Comparison of ENCODE assay signal across 12 mouse cellular contexts in genomic region chr9:83564934-83565652, GRCm38 (mm10). TPM values are rescaled to one million over a fixed set of nuclear protein-coding genes. Genes with fewer than 3 reads are reported as not detected.
DNase-seq lines count a peak whose midpoint lies in the region; ATAC-seq and TF ChIP-seq lines count a peak whose summit lies in the region.
"Had no signal": no experiment of that assay in that cellular context is flagged by ENCODE, and none has a peak within 500 bp of the region (broad histone marks: within the 10 kb centered on the region; RNA-seq: fewer than 3 reads in every experiment).

No protein-coding gene starts in this region.

- no peaks in the 10 kb centered on the region for H3K9me3 ChIP-seq in heart, embryonic 10.5 days
- H3K9me3 ChIP-seq in lung, embryonic 14.5 days (ENCODE audit: low read depth, low read length): no peaks in the 10 kb centered on the region
- no peaks in the 10 kb centered on the region for H3K9me3 ChIP-seq in hindbrain, postnatal 0 days (ENCODE audit: low read length)
- H3K9me3 ChIP-seq: stomach, embryonic 15.5 days had no signal

- no peak overlapping the region for H3K9ac ChIP-seq in heart, adult 2 months (ENCODE audit: low read depth, low read length)
- H3K9ac ChIP-seq in lung, embryonic 14.5 days: no peak overlapping the region
- H3K9ac ChIP-seq in hindbrain, postnatal 0 days (replicated peaks; ENCODE audit: low read length): no peak overlapping the region
- H3K9ac ChIP-seq: stomach, embryonic 15.5 days had no signal

- intact Hi-C loops in heart, adult 2 months (cut with DNase I): loop anchor here (5.0 kb wide), 1 partner anchor 118 kb away; no protein-coding TSS in a partner anchor

- H3K27me3 ChIP-seq in heart, adult 2 months (ENCODE audit: control insufficient read depth, insufficient read depth, low read length): no peaks in the 10 kb centered on the region
- no peaks in the 10 kb centered on the region; the same call in 1 of the 2 replicates for H3K27me3 ChIP-seq in heart, embryonic 10.5 days (ENCODE audit: insufficient read depth, poor library complexity, severe bottlenecking)
- no peaks in the 10 kb centered on the region for H3K27me3 ChIP-seq in lung, embryonic 14.5 days (ENCODE audit: insufficient read depth, low read length)
- no peaks in the 10 kb centered on the region for H3K27me3 ChIP-seq in hindbrain, postnatal 0 days (ENCODE audit: insufficient read depth, low read length)
- H3K27me3 ChIP-seq: stomach, embryonic 15.5 days had no signal

- H3K4me2 ChIP-seq in lung, embryonic 14.5 days: no peak overlapping the region
- no peak overlapping the region for H3K4me2 ChIP-seq in hindbrain, postnatal 0 days (ENCODE audit: low read depth, low read length)
- H3K4me2 ChIP-seq: liver, embryonic 11.5 days had no signal

- H3K36me3 ChIP-seq in heart, adult 2 months (ENCODE audit: control insufficient read depth, insufficient read depth, low read length): no peaks in the 10 kb centered on the region
- no peaks in the 10 kb centered on the region for H3K36me3 ChIP-seq in heart, embryonic 10.5 days
- H3K36me3 ChIP-seq in lung, embryonic 14.5 days (ENCODE audit: insufficient read depth): no peaks in the 10 kb centered on the region
- no peaks in the 10 kb centered on the region for H3K36me3 ChIP-seq in hindbrain, postnatal 0 days (ENCODE audit: insufficient read depth, low read length)
- H3K36me3 ChIP-seq: stomach, embryonic 15.5 days had no signal

- no peak overlapping the region for H3K4me3 ChIP-seq in heart, adult 2 months
- H3K4me3 ChIP-seq in heart, embryonic 10.5 days: no peak overlapping the region
- H3K4me3 ChIP-seq in lung, embryonic 14.5 days (ENCODE audit: low read depth, low read length): no peak overlapping the region
- no peak overlapping the region for H3K4me3 ChIP-seq in brown adipose tissue, adult 24 weeks (ENCODE audit: insufficient read depth, low read depth, low read length)
- no peak overlapping the region for H3K4me3 ChIP-seq in hindbrain, postnatal 0 days (ENCODE audit: low read length)
- H3K4me3 ChIP-seq: stomach, embryonic 15.5 days had no signal

- no peak for ATAC-seq in lung, embryonic 14.5 days (ENCODE audit: insufficient read depth)
- ATAC-seq in hindbrain, postnatal 0 days: peak; percentile 21; the same call in 1 of the 2 replicates

- no peak for DNase-seq in heart, adult 2 months
- DNase-seq in heart, embryonic 10.5 days (ENCODE audit: low spot score): no peak
- no peak for DNase-seq in lung, embryonic 14.5 days
- DNase-seq in lung, postnatal 10 days: no peak
- no peak for DNase-seq in hindbrain, postnatal 0 days (ENCODE audit: low spot score)
- no peak for DNase-seq in ovary, postnatal 36 days (ENCODE audit: low spot score)
- DNase-seq in adrenal gland, postnatal 4 days (ENCODE audit: low spot score in 2 of 2): no peak
- DNase-seq: cerebellum, adult 9-10 months; thymus, postnatal 25 days had no signal

- 54% methylated on average over 13 of the region's 13 CpGs for WGBS in heart, adult 2 months
- WGBS in heart, embryonic 10.5 days: 56% methylated on average over 13 of the region's 13 CpGs
- WGBS in lung, embryonic 14.5 days: 54% methylated on average over 13 of the region's 13 CpGs
- WGBS in hindbrain, postnatal 0 days: 72% methylated on average over 13 of the region's 13 CpGs

- H3K4me1 ChIP-seq in heart, adult 2 months (ENCODE audit: control insufficient read depth, insufficient read depth, low read length): peaks cover 15% of the 10 kb centered on the region
- peaks cover 63% of the 10 kb centered on the region for H3K4me1 ChIP-seq in heart, embryonic 10.5 days
- peaks cover 26% of the 10 kb centered on the region for H3K4me1 ChIP-seq in lung, embryonic 14.5 days (ENCODE audit: insufficient read depth)
- peaks cover 16% of the 10 kb centered on the region; the same call in 1 of the 2 replicates for H3K4me1 ChIP-seq in brown adipose tissue, adult 24 weeks (ENCODE audit: control insufficient read depth, insufficient read depth, insufficient read length, low read length)
- H3K4me1 ChIP-seq in hindbrain, postnatal 0 days (ENCODE audit: insufficient read depth, low read length): no peaks in the 10 kb centered on the region

- H3K27ac ChIP-seq in heart, adult 2 months: no peak overlapping the region; the same call in 1 of the 2 replicates
- H3K27ac ChIP-seq in heart, embryonic 10.5 days: no peak overlapping the region
- peak overlapping the region; percentile 34; the same call in 1 of the 2 replicates for H3K27ac ChIP-seq in lung, embryonic 14.5 days (ENCODE audit: low read depth)
- H3K27ac ChIP-seq in brown adipose tissue, adult 24 weeks (replicated peaks; ENCODE audit: low read depth, low read length): 0 out of 2 replicates have a peak overlapping the region, but pooled peaks have one; percentile 57
- no peak overlapping the region for H3K27ac ChIP-seq in hindbrain, postnatal 0 days
- H3K27ac ChIP-seq: stomach, embryonic 15.5 days had no signal

- no peak for TF ChIP-seq CTCF in heart, adult 2 months (IDR thresholded peaks at IDR 0.05)
- no peak for TF ChIP-seq CTCF in lung, embryonic 14.5 days (IDR thresholded peaks at IDR 0.05; ENCODE audit: low read depth)
- TF ChIP-seq CTCF in hindbrain, postnatal 0 days (IDR thresholded peaks at IDR 0.05; ENCODE audit: low read depth): no peak

- no peak for TF ChIP-seq POLR2A in heart, adult 2 months (IDR thresholded peaks at IDR 0.05; ENCODE audit: insufficient read depth, low read depth, low read length)

- TF ChIP-seq EP300 in heart, adult 2 months (IDR thresholded peaks at IDR 0.05; ENCODE audit: insufficient read depth, low read depth, low read length): 0 out of 2 replicates have a peak, but pooled peaks have one; percentile 17

- H3K79me2 ChIP-seq in heart, adult 2 months (replicated peaks; ENCODE audit: control insufficient read depth, insufficient read depth, low read length): no peaks in the 10 kb centered on the region

RNA-seq across cellular contexts. Expression of gene Sh3bgrl2, which starts 17.0 kb away (rescaled TPM):
- total RNA-seq in heart, adult 2 months (2021): 10 to 100 TPM in 1 of 2 experiments, 1 to 10 TPM in 1; 3.7 to 10.1 TPM
- 2.6 and 4.8 TPM in 2 replicates for polyA plus RNA-seq in heart, adult 2 months (2012; rRNA removed)
- 16.2 and 17.6 TPM in 2 replicates for polyA plus RNA-seq in heart, embryonic 10.5 days (2016; fragmentation: Nextera tagmentation; extraction: Ambion mirVana)
- polyA plus RNA-seq in lung, embryonic 14.5 days (2014; fragmentation: Nextera tagmentation; extraction: Ambion mirVana): 56.7 and 59.4 TPM in 2 replicates
- polyA plus RNA-seq in brown adipose tissue, adult 24 weeks (2012; ENCODE audit: insufficient read depth, insufficient read length, missing spikeins): 7.2 and 8.0 TPM in 2 replicates
- total RNA-seq in hindbrain, postnatal 0 days (2014; rRNA removed): 9.0 and 11.9 TPM in 2 replicates
- 7.1 and 10.0 TPM in 2 replicates for polyA plus RNA-seq in hindbrain, postnatal 0 days (2015; fragmentation: Nextera tagmentation; extraction: Ambion mirVana)
- 10 to 100 TPM; 17.0 to 23.5 TPM for total RNA-seq in adrenal gland, postnatal 4 days (2021)

Comparison
In these comparisons a context has a peak if more than half of its experiments do, and no peak if none do; other contexts are left out.
1. H3K27ac ChIP-seq: peak in lung, embryonic 14.5 days (single experiment) and brown adipose tissue, adult 24 weeks (single experiment); none in heart, adult 2 months (single experiment), heart, embryonic 10.5 days (single experiment) and hindbrain, postnatal 0 days (single experiment).